Mouse (Mus musculus) fat pad, adult 2 months (tissue): ENCODE data around the gene Strc.

ENCODE experiments used
- DNase-seq: peaks from one replicate; pipeline ENCODE4 v3.0.0-alpha.2; 2011; ENCODE audit warnings: low read depth, low spot score; ENCODE audit errors: extremely low read depth

Gene Strc

GRCm38 (mm10) chr2:121357494-121357893 lies 29.5 kb downstream of the Strc start, which contains the start of gene Ckmt1:
TSS of gene Ckmt1 (plus strand) at chr2:121357714.
- no peak for DNase-seq

GRCm38 (mm10) chr2:121354820-121355592 lies 32.0 kb downstream of the Strc start, which contains the start of gene Ppip5k1:
TSS of gene Ppip5k1 (minus strand) at chr2:121355396.
- DNase-seq, result peak; percentile 30

- DNase-seq, result no peak
Measured at GRCm38 (mm10) chr2:121354378-121354777, 32.6 kb downstream of the Strc start.

- no peak for DNase-seq
Measured at GRCm38 (mm10) chr2:121353156-121353555, 33.8 kb downstream of the Strc start.

- no peak for DNase-seq
Measured at GRCm38 (mm10) chr2:121339057-121339456, 47.9 kb downstream of the Strc start.

- DNase-seq, result no peak
Measured at GRCm38 (mm10) chr2:121329492-121329891, 57.5 kb downstream of the Strc start.

- DNase-seq, result no peak
Measured at GRCm38 (mm10) chr2:121323693-121324470, 63.1 kb downstream of the Strc start.

- DNase-seq, result no peak
Measured at GRCm38 (mm10) chr2:121323041-121323440, 63.9 kb downstream of the Strc start.

- no peak for DNase-seq
Measured at GRCm38 (mm10) chr2:121316278-121316677, 70.7 kb downstream of the Strc start.
